In genomic region chr14:115760241-115760640, GRCm38 (mm10) we compare ENCODE assay signal across 16 mouse cellular contexts.
DNase-seq lines count a peak whose midpoint lies in the region; ATAC-seq and TF ChIP-seq lines count a peak whose summit lies in the region.
"Had no signal": no experiment of that assay in that cellular context is flagged by ENCODE, and none has a peak within 500 bp of the region (broad histone marks: within the 10 kb centered on the region; RNA-seq: fewer than 3 reads in every experiment).

No protein-coding gene starts in this region.

- no peak overlapping the region for H3K4me2 ChIP-seq in forebrain, embryonic 15.5 days (replicated peaks)
- no peak overlapping the region for H3K4me2 ChIP-seq in limb, embryonic 12.5 days
- H3K4me2 ChIP-seq: hindbrain, embryonic 12.5 days; neural tube, embryonic 15.5 days had no signal

- peak; percentile 89 for ATAC-seq in forebrain, embryonic 15.5 days (replicated peaks)
- peak; percentile 56; the same call in 1 of the 2 replicates for ATAC-seq in limb, embryonic 12.5 days (ENCODE audit: insufficient number of reproducible peaks, insufficient read depth, low FRiP score, low TSS enrichment, low read depth)
- no peak for ATAC-seq in monocyte, adult 5-6 weeks (replicated peaks; ENCODE audit: insufficient number of reproducible peaks, low FRiP score, low TSS enrichment, poor library complexity, severe bottlenecking)
- ATAC-seq: intestine, embryonic 16.5 days had no signal

- no peak overlapping the region for H3K9ac ChIP-seq in forebrain, embryonic 15.5 days (replicated peaks)
- no peak overlapping the region for H3K9ac ChIP-seq in limb, embryonic 12.5 days (replicated peaks)
- H3K9ac ChIP-seq: hindbrain, embryonic 12.5 days; neural tube, embryonic 15.5 days had no signal

- no peak for TF ChIP-seq POLR2A in cerebellum, adult 2 months (IDR thresholded peaks at IDR 0.05; ENCODE audit: borderline replicate concordance, insufficient read depth, low read length)

- no peaks in the 10 kb centered on the region for H3K36me3 ChIP-seq in forebrain, embryonic 15.5 days
- no peaks in the 10 kb centered on the region for H3K36me3 ChIP-seq in forebrain, embryonic 10.5 days (replicated peaks)
- H3K36me3 ChIP-seq in limb, embryonic 12.5 days, result no peaks in the 10 kb centered on the region
- H3K36me3 ChIP-seq in embryonic facial prominence, embryonic 10.5 days (replicated peaks), result no peaks in the 10 kb centered on the region
- H3K36me3 ChIP-seq: hindbrain, embryonic 12.5 days; neural tube, embryonic 15.5 days had no signal

- no peak for DNase-seq in forebrain, embryonic 10.5 days (ENCODE audit: extremely low spot score, low spot score)
- peak; percentile 67 for DNase-seq in brain, adult 2 months (ENCODE audit: low read depth, low spot score)
- DNase-seq in frontal cortex, adult 2 months (ENCODE audit: extremely low spot score in 1 of 2, low spot score in 1 of 2), result peak; percentile 7 to 52
- no peak for DNase-seq in embryonic facial prominence, embryonic 10.5 days (ENCODE audit: low spot score)
- DNase-seq in cerebellum, adult 2 months, result no peak
- DNase-seq: cerebellum, adult 11 months; cerebellum, postnatal 36 days; gastrocnemius, adult 2 months; heart, adult 2 months; lung, postnatal 14 days had no signal

- H3K27ac ChIP-seq in forebrain, embryonic 15.5 days (replicated peaks), result no peak overlapping the region
- H3K27ac ChIP-seq in forebrain, embryonic 10.5 days, result no peak overlapping the region
- H3K27ac ChIP-seq in limb, embryonic 12.5 days, result no peak overlapping the region
- no peak overlapping the region for H3K27ac ChIP-seq in embryonic facial prominence, embryonic 10.5 days (replicated peaks)
- no peak overlapping the region for H3K27ac ChIP-seq in cerebellum, adult 2 months (ENCODE audit: insufficient read depth, low read length)
- H3K27ac ChIP-seq: gastrocnemius, adult 2 months; heart, adult 2 months; hindbrain, embryonic 12.5 days; neural tube, embryonic 15.5 days had no signal

- no peaks in the 10 kb centered on the region for H3K9me3 ChIP-seq in forebrain, embryonic 15.5 days
- H3K9me3 ChIP-seq in forebrain, embryonic 10.5 days, result no peaks in the 10 kb centered on the region
- no peaks in the 10 kb centered on the region for H3K9me3 ChIP-seq in limb, embryonic 12.5 days
- no peaks in the 10 kb centered on the region for H3K9me3 ChIP-seq in embryonic facial prominence, embryonic 10.5 days
- H3K9me3 ChIP-seq: hindbrain, embryonic 12.5 days; neural tube, embryonic 15.5 days had no signal

- TF ChIP-seq CTCF in cerebellum, adult 2 months (IDR thresholded peaks at IDR 0.05; ENCODE audit: borderline replicate concordance, insufficient read depth, low read depth, low read length), result no peak

- no peak overlapping the region for H3K4me3 ChIP-seq in forebrain, embryonic 15.5 days
- H3K4me3 ChIP-seq in forebrain, embryonic 10.5 days, result no peak overlapping the region
- no peak overlapping the region for H3K4me3 ChIP-seq in limb, embryonic 12.5 days (replicated peaks)
- H3K4me3 ChIP-seq in embryonic facial prominence, embryonic 10.5 days, result no peak overlapping the region
- H3K4me3 ChIP-seq in cerebellum, adult 2 months (replicated peaks; ENCODE audit: insufficient read depth, low read depth, low read length), result no peak overlapping the region
- H3K4me3 ChIP-seq: gastrocnemius, adult 2 months; heart, adult 2 months; hindbrain, embryonic 12.5 days; neural tube, embryonic 15.5 days had no signal

- no peaks in the 10 kb centered on the region for H3K4me1 ChIP-seq in forebrain, embryonic 15.5 days
- no peaks in the 10 kb centered on the region for H3K4me1 ChIP-seq in forebrain, embryonic 10.5 days
- peaks cover 5% of the 10 kb centered on the region; the same call in 1 of the 2 replicates for H3K4me1 ChIP-seq in limb, embryonic 12.5 days (replicated peaks)
- no peaks in the 10 kb centered on the region for H3K4me1 ChIP-seq in embryonic facial prominence, embryonic 10.5 days
- no peaks in the 10 kb centered on the region for H3K4me1 ChIP-seq in cerebellum, adult 2 months (ENCODE audit: control insufficient read depth, insufficient read depth, low read length)
- H3K4me1 ChIP-seq: hindbrain, embryonic 12.5 days; neural tube, embryonic 15.5 days had no signal

- WGBS in forebrain, embryonic 15.5 days, result 48% methylated on average over 5 of the region's 5 CpGs
- WGBS in forebrain, embryonic 10.5 days, result 84% methylated on average over 5 of the region's 5 CpGs
- 10% methylated on average over 5 of the region's 5 CpGs for WGBS in limb, embryonic 12.5 days
- 81% methylated on average over 5 of the region's 5 CpGs for WGBS in embryonic facial prominence, embryonic 10.5 days
- 87% methylated on average over 5 of the region's 5 CpGs for WGBS in cerebellum, adult 2 months

- H3K27me3 ChIP-seq in forebrain, embryonic 15.5 days, result no peaks in the 10 kb centered on the region
- no peaks in the 10 kb centered on the region for H3K27me3 ChIP-seq in forebrain, embryonic 10.5 days (ENCODE audit: poor library complexity, severe bottlenecking)
- no peaks in the 10 kb centered on the region for H3K27me3 ChIP-seq in limb, embryonic 12.5 days
- H3K27me3 ChIP-seq in embryonic facial prominence, embryonic 10.5 days (replicated peaks; ENCODE audit: low read depth, poor library complexity, severe bottlenecking), result no peaks in the 10 kb centered on the region
- no peaks in the 10 kb centered on the region for H3K27me3 ChIP-seq in cerebellum, adult 2 months (ENCODE audit: control insufficient read depth, insufficient read depth, low read length)
- H3K27me3 ChIP-seq: hindbrain, embryonic 12.5 days; neural tube, embryonic 15.5 days had no signal

Comparison
In these comparisons a context has a peak if more than half of its experiments do, and no peak if none do; other contexts are left out.
1. DNase-seq: peak in brain, adult 2 months (single experiment) and frontal cortex, adult 2 months (2 of 2); none in forebrain, embryonic 10.5 days (single experiment), embryonic facial prominence, embryonic 10.5 days (single experiment) and cerebellum, adult 2 months (0 of 2).